Mouse (Mus musculus): ENCODE results near the gene Krt14. TPM values are rescaled to one million over a fixed set of nuclear protein-coding genes. Genes with fewer than 3 reads are reported as not detected.

Gene Krt14
- polyA plus RNA-seq, 1 experiment from 2014 or later = 3.9 TPM

Other genes starting within 250 kb of the Krt14 start
- not detected in 2 replicates for gene Krtap29-1, start 228.5 kb downstream of the Krt14 start, polyA plus RNA-seq (2014; fragmentation: Nextera tagmentation; extraction: Ambion mirVana)
- not detected in 2 replicates for gene Krtap16-1, start 221.0 kb downstream of the Krt14 start, polyA plus RNA-seq (2014; fragmentation: Nextera tagmentation; extraction: Ambion mirVana)
- gene Krtap17-1, start 213.6 kb downstream of the Krt14 start, polyA plus RNA-seq (2014; fragmentation: Nextera tagmentation; extraction: Ambion mirVana) = 0.23 TPM in 1 of 2 replicates, not detected in the other
- not detected in 2 replicates for gene Krt33a, start 191.3 kb downstream of the Krt14 start, polyA plus RNA-seq (2014; fragmentation: Nextera tagmentation; extraction: Ambion mirVana)
- gene Krt33b, start 177.7 kb downstream of the Krt14 start, polyA plus RNA-seq (2014; fragmentation: Nextera tagmentation; extraction: Ambion mirVana) = not detected in 2 replicates
- not detected in 2 replicates for gene Krt34, start 166.0 kb downstream of the Krt14 start, polyA plus RNA-seq (2014; fragmentation: Nextera tagmentation; extraction: Ambion mirVana)
- gene Krt31, start 157.0 kb downstream of the Krt14 start, polyA plus RNA-seq (2014; fragmentation: Nextera tagmentation; extraction: Ambion mirVana) = not detected in 2 replicates
- not detected in 2 replicates for gene Krt32, start 119.3 kb downstream of the Krt14 start, polyA plus RNA-seq (2014; fragmentation: Nextera tagmentation; extraction: Ambion mirVana)
- not detected in 2 replicates for gene Krt35, start 111.3 kb downstream of the Krt14 start, polyA plus RNA-seq (2014; fragmentation: Nextera tagmentation; extraction: Ambion mirVana)
- not detected in 2 replicates for gene Krt36, start 101.9 kb downstream of the Krt14 start, polyA plus RNA-seq (2014; fragmentation: Nextera tagmentation; extraction: Ambion mirVana)
- not detected in 2 replicates for gene Krt13, start 86.0 kb downstream of the Krt14 start, polyA plus RNA-seq (2014; fragmentation: Nextera tagmentation; extraction: Ambion mirVana)
- 1.3 and 2.4 TPM in 2 replicates for gene Krt15, start 71.6 kb downstream of the Krt14 start, polyA plus RNA-seq (2014; fragmentation: Nextera tagmentation; extraction: Ambion mirVana)
- 4.8 and 5.1 TPM in 2 replicates for gene Krt19, start 58.9 kb downstream of the Krt14 start, polyA plus RNA-seq (2014; fragmentation: Nextera tagmentation; extraction: Ambion mirVana)
- not detected in 2 replicates for gene Krt9, start 14.3 kb downstream of the Krt14 start, polyA plus RNA-seq (2014; fragmentation: Nextera tagmentation; extraction: Ambion mirVana)
- not detected in 2 replicates for gene Krt16, start 41.4 kb upstream of the Krt14 start, polyA plus RNA-seq (2014; fragmentation: Nextera tagmentation; extraction: Ambion mirVana)
- gene Krt17, start 53.5 kb upstream of the Krt14 start, polyA plus RNA-seq (2014; fragmentation: Nextera tagmentation; extraction: Ambion mirVana) = 0.22 and 0.25 TPM in 2 replicates
- not detected in 2 replicates for gene Krt42, start 62.3 kb upstream of the Krt14 start, polyA plus RNA-seq (2014; fragmentation: Nextera tagmentation; extraction: Ambion mirVana)
- gene Eif1, start 112.3 kb upstream of the Krt14 start, polyA plus RNA-seq (2014; fragmentation: Nextera tagmentation; extraction: Ambion mirVana) = 1,709 and 1,853 TPM in 2 replicates
- gene Gast, start 126.9 kb upstream of the Krt14 start, polyA plus RNA-seq (2014; fragmentation: Nextera tagmentation; extraction: Ambion mirVana) = 1.1 TPM in 1 of 2 replicates, not detected in the other
- gene Hap1, start 148.6 kb upstream of the Krt14 start, polyA plus RNA-seq (2014; fragmentation: Nextera tagmentation; extraction: Ambion mirVana) = 12.0 and 12.8 TPM in 2 replicates
- gene Jup, start 190.2 kb upstream of the Krt14 start, polyA plus RNA-seq (2014; fragmentation: Nextera tagmentation; extraction: Ambion mirVana) = 26.7 and 30.7 TPM in 2 replicates
- gene P3h4, start 207.3 kb upstream of the Krt14 start, polyA plus RNA-seq (2014; fragmentation: Nextera tagmentation; extraction: Ambion mirVana) = 19.6 and 22.9 TPM in 2 replicates
- gene Fkbp10, start 208.1 kb upstream of the Krt14 start, polyA plus RNA-seq (2014; fragmentation: Nextera tagmentation; extraction: Ambion mirVana) = 38.7 and 46.1 TPM in 2 replicates
- gene Nt5c3b, start 234.3 kb upstream of the Krt14 start, polyA plus RNA-seq (2014; fragmentation: Nextera tagmentation; extraction: Ambion mirVana) = 92.6 and 96.0 TPM in 2 replicates
- gene Klhl10, start 234.4 kb upstream of the Krt14 start, polyA plus RNA-seq (2014; fragmentation: Nextera tagmentation; extraction: Ambion mirVana) = 0.66 and 0.68 TPM in 2 replicates

Data from hindbrain, embryonic 11.5 days (tissue).